Mouse (Mus musculus): ENCODE results near the gene Srm. TPM values are rescaled to one million over a fixed set of nuclear protein-coding genes. Genes with fewer than 3 reads are reported as not detected.

The Srm gene
- polyA plus RNA-seq, 1 experiment = 108 TPM

GRCm38 (mm10) chr4:148622485-148622884 lies 31.2 kb downstream of the Srm start:
- no peak for TF ChIP-seq POLR2A (IDR thresholded peaks at IDR 0.05; ENCODE audit: borderline replicate concordance, extremely low read depth, insufficient read depth, insufficient read length, poor library complexity, severe bottlenecking)
- no peak for TF ChIP-seq CTCF (IDR thresholded peaks at IDR 0.05; ENCODE audit: borderline replicate concordance, extremely low read depth, insufficient read depth, insufficient read length)
- no peak for DNase-seq (ENCODE audit: low read depth)

- TF ChIP-seq CTCF (IDR thresholded peaks at IDR 0.05; ENCODE audit: borderline replicate concordance, extremely low read depth, insufficient read depth, insufficient read length) = no peak
- no peak for TF ChIP-seq POLR2A (IDR thresholded peaks at IDR 0.05; ENCODE audit: borderline replicate concordance, extremely low read depth, insufficient read depth, insufficient read length, poor library complexity, severe bottlenecking)
- DNase-seq (ENCODE audit: low read depth) = no peak
These were observed 32.3 kb downstream of the Srm start for GRCm38 (mm10) chr4:148623609-148624008.

- DNase-seq (ENCODE audit: low read depth) = no peak
- TF ChIP-seq POLR2A (IDR thresholded peaks at IDR 0.05; ENCODE audit: borderline replicate concordance, extremely low read depth, insufficient read depth, insufficient read length, poor library complexity, severe bottlenecking) (no peak), CTCF (IDR thresholded peaks at IDR 0.05; ENCODE audit: borderline replicate concordance, extremely low read depth, insufficient read depth, insufficient read length) (no peak)
These were observed 33.7 kb downstream of the Srm start for GRCm38 (mm10) chr4:148625010-148625409.

- DNase-seq (ENCODE audit: low read depth) = peak; percentile 80
These were observed 34.7 kb downstream of the Srm start for GRCm38 (mm10) chr4:148625756-148626622.

GRCm38 (mm10) chr4:148626623-148627185 lies 35.4 kb downstream of the Srm start, which contains the start of gene Tardbp:
Gene Tardbp, minus strand, starts transcription at chr4:148627019.
- TF ChIP-seq CTCF (IDR thresholded peaks at IDR 0.05; ENCODE audit: borderline replicate concordance, extremely low read depth, insufficient read depth, insufficient read length) = no peak
- peak; percentile 92 for TF ChIP-seq POLR2A (IDR thresholded peaks at IDR 0.05; ENCODE audit: borderline replicate concordance, extremely low read depth, insufficient read depth, insufficient read length, poor library complexity, severe bottlenecking)
- peak; percentile 98 for DNase-seq (ENCODE audit: low read depth)

More at GRCm38 (mm10) chr4:148625756-148626622, 34.7 kb downstream of the Srm start:
- no peak for TF ChIP-seq CTCF (IDR thresholded peaks at IDR 0.05; ENCODE audit: borderline replicate concordance, extremely low read depth, insufficient read depth, insufficient read length)
- no peak for TF ChIP-seq POLR2A (IDR thresholded peaks at IDR 0.05; ENCODE audit: borderline replicate concordance, extremely low read depth, insufficient read depth, insufficient read length, poor library complexity, severe bottlenecking)

GRCm38 (mm10) chr4:148627246-148627645 lies 35.9 kb downstream of the Srm start:
- no peak for TF ChIP-seq CTCF (IDR thresholded peaks at IDR 0.05; ENCODE audit: borderline replicate concordance, extremely low read depth, insufficient read depth, insufficient read length)
- no peak for TF ChIP-seq POLR2A (IDR thresholded peaks at IDR 0.05; ENCODE audit: borderline replicate concordance, extremely low read depth, insufficient read depth, insufficient read length, poor library complexity, severe bottlenecking)
- no peak for DNase-seq (ENCODE audit: low read depth)

- no peak for DNase-seq (ENCODE audit: low read depth)
- TF ChIP-seq POLR2A (IDR thresholded peaks at IDR 0.05; ENCODE audit: borderline replicate concordance, extremely low read depth, insufficient read depth, insufficient read length, poor library complexity, severe bottlenecking) (no peak), CTCF (IDR thresholded peaks at IDR 0.05; ENCODE audit: borderline replicate concordance, extremely low read depth, insufficient read depth, insufficient read length) (no peak)
These were observed 40.9 kb downstream of the Srm start for GRCm38 (mm10) chr4:148632013-148632692.

- no peak for DNase-seq (ENCODE audit: low read depth)
- TF ChIP-seq POLR2A (IDR thresholded peaks at IDR 0.05; ENCODE audit: borderline replicate concordance, extremely low read depth, insufficient read depth, insufficient read length, poor library complexity, severe bottlenecking) = no peak
- no peak for TF ChIP-seq CTCF (IDR thresholded peaks at IDR 0.05; ENCODE audit: borderline replicate concordance, extremely low read depth, insufficient read depth, insufficient read length)
These were observed 42.2 kb downstream of the Srm start for GRCm38 (mm10) chr4:148633395-148634061.

GRCm38 (mm10) chr4:148635309-148635708 lies 44.0 kb downstream of the Srm start:
- TF ChIP-seq CTCF (IDR thresholded peaks at IDR 0.05; ENCODE audit: borderline replicate concordance, extremely low read depth, insufficient read depth, insufficient read length) (no peak), POLR2A (IDR thresholded peaks at IDR 0.05; ENCODE audit: borderline replicate concordance, extremely low read depth, insufficient read depth, insufficient read length, poor library complexity, severe bottlenecking) (no peak)
- no peak for DNase-seq (ENCODE audit: low read depth)

- no peak for TF ChIP-seq CTCF (IDR thresholded peaks at IDR 0.05; ENCODE audit: borderline replicate concordance, extremely low read depth, insufficient read depth, insufficient read length)
- no peak for TF ChIP-seq POLR2A (IDR thresholded peaks at IDR 0.05; ENCODE audit: borderline replicate concordance, extremely low read depth, insufficient read depth, insufficient read length, poor library complexity, severe bottlenecking)
- DNase-seq (ENCODE audit: low read depth) = peak; percentile 6
These were observed 47.0 kb downstream of the Srm start for GRCm38 (mm10) chr4:148638302-148638701.

- DNase-seq (ENCODE audit: low read depth) = no peak
- TF ChIP-seq CTCF (IDR thresholded peaks at IDR 0.05; ENCODE audit: borderline replicate concordance, extremely low read depth, insufficient read depth, insufficient read length) (no peak), POLR2A (IDR thresholded peaks at IDR 0.05; ENCODE audit: borderline replicate concordance, extremely low read depth, insufficient read depth, insufficient read length, poor library complexity, severe bottlenecking) (no peak)
These were observed 48.2 kb downstream of the Srm start for GRCm38 (mm10) chr4:148639455-148639854.
